Mouse (Mus musculus) leukemia stem cell, adult 10-12 weeks (primary cell): Measurements from ENCODE around the gene Ikbip. TPM values are rescaled to one million over a fixed set of nuclear protein-coding genes. Genes with fewer than 3 reads are reported as not detected.

ENCODE experiments used
- polyA plus RNA-seq: library from polyadenylated mRNA; stranded (reverse); fragments of >175 nt; gene quantifications from 2 replicates; pipeline ENCODE4 v1.2.3, GENCODE M21; 2012; ENCODE audit warnings: low replicate concordance

The Ikbip gene
- polyA plus RNA-seq, result 3.6 and 4.6 TPM in 2 replicates

DNA sequence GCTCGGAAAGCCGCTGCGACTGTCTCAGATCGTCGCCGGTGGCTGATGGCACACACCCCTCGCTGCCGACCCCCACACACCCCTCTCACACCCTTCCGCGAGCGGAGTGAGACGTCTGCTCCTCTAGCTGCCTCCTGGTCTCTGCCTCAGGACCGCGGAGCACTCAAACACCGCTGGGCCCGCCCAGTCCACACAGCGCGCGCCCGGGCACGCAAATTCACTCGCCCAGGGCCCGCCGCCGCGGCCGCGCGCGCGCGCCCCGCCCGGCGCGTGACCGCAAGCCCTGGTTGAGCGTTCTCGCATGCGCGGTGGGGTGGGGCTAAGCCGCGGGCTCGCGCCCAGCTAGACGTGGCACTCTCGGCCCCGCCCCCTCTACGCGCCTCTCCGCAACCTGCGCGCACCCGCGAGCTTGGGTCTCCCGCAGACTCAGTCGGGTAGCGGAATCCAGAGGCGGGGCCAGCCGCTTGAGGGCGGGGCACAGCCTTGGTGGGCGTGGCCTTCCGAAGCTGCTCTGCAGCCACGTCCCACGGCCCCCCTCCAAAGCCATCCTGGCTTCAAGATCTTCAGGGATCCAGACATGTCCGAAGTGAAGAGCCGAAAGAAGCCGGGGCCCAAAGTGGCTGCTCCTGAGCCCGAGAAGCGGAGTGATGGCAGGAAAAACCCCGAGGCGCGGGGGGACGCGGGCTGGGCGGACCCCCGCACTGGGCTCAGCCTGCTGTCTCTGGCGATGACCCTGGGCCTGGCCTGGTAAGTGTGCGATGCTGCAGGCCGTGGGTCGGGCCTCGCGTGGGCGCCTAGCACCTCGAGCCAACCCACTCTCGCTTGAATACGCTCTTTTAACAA lies at the start of gene Ikbip, which contains the start of gene Apaf1:
Gene Ikbip, plus strand, starts transcription at position 391 of the 843 bp plus-strand sequence.
Gene Apaf1, minus strand, starts transcription at position 221 of the 843 bp plus-strand sequence.

DNA sequence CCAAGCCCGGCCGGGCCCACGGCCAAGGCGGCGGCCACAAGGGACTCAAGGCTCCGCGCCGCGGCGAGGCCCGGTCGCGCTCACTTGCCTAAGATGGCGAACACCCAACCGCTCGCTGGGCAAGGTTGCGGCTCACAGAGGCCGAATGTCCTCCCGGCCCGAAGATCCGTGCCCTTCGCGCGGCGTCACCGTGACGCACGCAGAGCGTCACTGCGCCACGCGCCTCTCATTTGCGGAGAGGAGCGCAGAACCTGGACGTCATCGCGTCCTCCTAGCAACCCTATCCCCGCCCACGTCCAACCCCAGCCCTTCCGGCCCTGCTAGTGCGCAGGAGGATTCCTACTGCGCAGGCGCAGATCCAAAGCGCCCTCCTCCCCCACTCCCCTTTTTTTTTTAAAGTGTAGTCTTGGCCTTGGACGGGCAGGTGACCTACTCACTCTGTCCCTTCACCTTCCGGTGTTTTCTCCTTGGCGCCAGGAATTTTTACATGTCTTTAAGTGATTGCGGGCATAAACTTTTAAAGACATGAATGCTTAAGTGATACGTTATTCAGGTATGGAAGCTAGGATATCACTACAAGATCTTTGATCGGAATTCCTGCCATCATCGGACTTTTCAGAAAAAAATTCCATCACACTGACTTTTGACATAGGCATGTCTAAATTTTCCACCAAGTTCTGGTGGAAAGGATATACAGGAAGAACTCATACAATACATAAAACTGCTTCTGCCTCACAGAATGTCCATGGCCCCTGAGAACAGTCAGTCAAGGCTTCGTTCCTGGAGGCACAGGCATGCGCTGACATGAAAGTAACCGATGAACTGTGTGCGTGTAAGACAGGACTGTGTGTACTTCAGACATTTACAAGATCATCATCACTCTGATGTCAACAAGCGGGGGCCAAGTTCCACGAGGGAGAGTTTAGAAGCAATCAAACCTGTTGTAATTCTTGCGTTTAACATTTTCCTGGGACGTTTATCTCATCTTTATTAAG lies 41.4 kb downstream of the Ikbip start, which contains the start of gene Slc25a3:
Gene Slc25a3, minus strand, starts transcription at position 232 of the 995 bp plus-strand sequence.

Other genes starting within 250 kb of the Ikbip start
- 16.6 and 28.5 TPM in 2 replicates for gene Apaf1, start 170 bp upstream of the Ikbip start, polyA plus RNA-seq
- 449 and 476 TPM in 2 replicates for gene Slc25a3, start 41.1 kb downstream of the Ikbip start, polyA plus RNA-seq
- 180 and 215 TPM in 2 replicates for gene Tmpo, start 98.4 kb downstream of the Ikbip start, polyA plus RNA-seq